Mouse (Mus musculus): Measurements from ENCODE around the gene Gm2a. TPM values are rescaled to one million over a fixed set of nuclear protein-coding genes. Genes with fewer than 3 reads are reported as not detected.
"Not testable (repeated sequence)": the region's sequence is repeated elsewhere in the genome, so short reads cannot be mapped to it uniquely, and the experiment has no call there.

The Gm2a gene
- polyA plus RNA-seq, 1 experiment from 2014 or later: 13.9 TPM

DNA sequence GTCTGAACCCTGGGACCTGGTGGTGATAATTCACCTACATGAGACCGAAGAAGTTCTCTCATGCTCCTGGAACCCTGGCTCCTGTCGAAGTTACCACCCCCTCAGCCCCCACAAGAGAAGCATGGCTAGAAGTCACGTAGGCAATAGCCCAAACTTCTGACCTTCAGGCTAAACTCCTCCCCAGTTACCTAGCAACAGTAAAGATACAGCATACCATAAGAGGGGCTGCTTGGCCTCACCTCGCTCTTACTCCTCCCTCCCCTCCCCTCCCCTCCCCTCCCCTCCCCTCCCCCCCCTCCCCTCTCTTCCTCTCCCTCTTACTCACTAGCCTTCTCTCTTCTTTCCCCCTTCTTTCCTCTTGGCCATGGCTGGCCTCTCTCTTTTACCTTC is 15.9 kb downstream of the Gm2a start:
- ATAC-seq (replicated peaks; ENCODE audit: low FRiP score): peak; percentile 15; the same call in 1 of the 2 replicates
- H3K27me3 ChIP-seq (replicated peaks; ENCODE audit: control insufficient read depth, insufficient read depth, low read length); H3K4me3 ChIP-seq (ENCODE audit: low read depth, low read length); H3K36me3 ChIP-seq (ENCODE audit: control insufficient read depth, insufficient read depth, low read length); H3K9me3 ChIP-seq (ENCODE audit: control insufficient read depth, low read length); DNase-seq (ENCODE audit: low spot score); H3K4me1 ChIP-seq (replicated peaks; ENCODE audit: control insufficient read depth, insufficient read depth, low read length): not testable (repeated sequence)
- Histone ChIP-seq H3K27ac (ENCODE audit: low read depth, low read length) (peak overlapping the region; percentile 72), H3K4me2 (peak overlapping the region; percentile 49), H3K9ac (ENCODE audit: low read depth, low read length) (0 out of 2 replicates have a peak overlapping the region, but pooled peaks have one; percentile 10)
- 14% methylated on average over 4 of the region's 4 CpGs for WGBS

DNA sequence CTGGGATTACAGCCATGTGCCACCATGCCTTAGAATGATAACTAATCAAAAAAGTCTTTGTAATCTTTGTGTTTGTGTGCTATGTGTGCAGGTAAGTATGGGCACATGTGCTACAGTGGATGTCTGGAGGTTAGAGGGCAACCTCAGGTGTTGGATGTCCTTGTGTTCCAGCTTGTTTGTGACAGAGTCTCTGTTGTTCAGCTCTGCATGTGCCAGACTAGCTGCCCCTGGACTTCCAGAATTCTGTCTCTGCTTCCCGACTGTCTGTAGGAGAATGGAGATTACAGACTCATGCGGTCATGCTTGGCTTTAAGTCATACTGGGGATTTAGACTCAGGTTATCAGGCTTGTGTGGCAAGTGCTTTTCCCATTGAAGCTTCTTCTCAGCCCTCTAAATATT is 16.4 kb downstream of the Gm2a start:
- Histone ChIP-seq H3K27me3 (replicated peaks; ENCODE audit: control insufficient read depth, insufficient read depth, low read length) (no peaks in the 10 kb centered on the region), H3K27ac (ENCODE audit: low read depth, low read length) (peak overlapping the region; percentile 8; the same call in 1 of the 2 replicates), H3K36me3 (ENCODE audit: control insufficient read depth, insufficient read depth, low read length) (no peaks in the 10 kb centered on the region), H3K4me1 (replicated peaks; ENCODE audit: control insufficient read depth, insufficient read depth, low read length) (0 out of 2 replicates have a peak, but pooled peaks cover 3% of the 10 kb centered on the region), H3K4me3 (ENCODE audit: low read depth, low read length) (no peak overlapping the region), H3K9me3 (ENCODE audit: control insufficient read depth, low read length) (peaks cover 3% of the 10 kb centered on the region; the same call in 1 of the 2 replicates), H3K4me2 (no peak overlapping the region), H3K9ac (ENCODE audit: low read depth, low read length) (no peak overlapping the region)
- WGBS: 63% methylated on average over 2 of the region's 2 CpGs
- no peak for DNase-seq (ENCODE audit: low spot score)
- ATAC-seq (replicated peaks; ENCODE audit: low FRiP score): no peak

DNA sequence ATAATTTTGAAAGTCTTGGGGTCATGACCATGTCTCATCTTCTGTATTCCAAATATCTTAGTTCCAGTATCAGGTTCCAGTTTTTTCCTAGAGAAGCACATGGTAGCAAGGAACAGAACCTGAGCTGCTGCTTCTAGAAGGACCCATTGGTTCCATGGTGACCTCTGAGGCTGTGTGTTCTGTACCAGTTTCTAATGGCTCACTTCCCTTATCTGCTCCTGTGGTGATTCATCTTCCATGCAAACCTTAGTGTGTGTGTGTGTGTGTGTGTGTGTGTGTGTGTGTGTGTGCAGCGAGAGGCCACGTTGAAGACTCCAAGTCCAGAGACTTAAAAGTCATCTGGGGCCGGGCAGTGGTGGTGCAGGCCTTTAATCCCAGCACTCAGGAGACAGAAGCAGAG is 18.1 kb downstream of the Gm2a start:
- DNase-seq (ENCODE audit: low spot score) (no peak), ATAC-seq (replicated peaks; ENCODE audit: low FRiP score) (no peak)
- Histone ChIP-seq H3K27ac (ENCODE audit: low read depth, low read length) (no peak overlapping the region), H3K9me3 (ENCODE audit: control insufficient read depth, low read length) (peaks cover 3% of the 10 kb centered on the region; the same call in 1 of the 2 replicates), H3K27me3 (replicated peaks; ENCODE audit: control insufficient read depth, insufficient read depth, low read length) (no peaks in the 10 kb centered on the region), H3K4me1 (replicated peaks; ENCODE audit: control insufficient read depth, insufficient read depth, low read length) (0 out of 2 replicates have a peak, but pooled peaks cover 3% of the 10 kb centered on the region), H3K36me3 (ENCODE audit: control insufficient read depth, insufficient read depth, low read length) (no peaks in the 10 kb centered on the region), H3K4me3 (ENCODE audit: low read depth, low read length) (no peak overlapping the region), H3K4me2 (no peak overlapping the region), H3K9ac (ENCODE audit: low read depth, low read length) (no peak overlapping the region)
- 68% methylated on average over 3 of the region's 3 CpGs for WGBS

DNA sequence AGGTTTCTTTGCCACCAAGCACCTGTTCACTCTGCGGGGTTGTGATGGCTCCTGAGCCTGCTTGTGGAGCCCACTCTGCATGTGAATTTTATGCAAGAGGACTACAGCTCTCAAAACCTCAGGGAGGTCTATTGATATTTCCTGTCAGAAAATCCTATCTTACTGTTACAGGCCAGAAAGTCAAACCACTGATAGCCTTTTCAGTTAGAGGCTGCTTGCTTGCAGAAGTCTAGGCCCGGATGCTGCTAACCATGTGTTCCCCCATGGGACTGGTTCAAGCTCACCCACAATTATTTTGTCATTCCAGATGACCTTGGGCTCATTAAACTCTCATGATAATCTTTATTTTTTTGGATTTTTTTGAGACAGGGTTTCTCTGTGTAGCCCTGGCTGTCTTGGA is 19.1 kb downstream of the Gm2a start:
- Histone ChIP-seq H3K9me3 (ENCODE audit: control insufficient read depth, low read length) (peaks cover 3% of the 10 kb centered on the region; the same call in 1 of the 2 replicates), H3K9ac (ENCODE audit: low read depth, low read length) (no peak overlapping the region), H3K27ac (ENCODE audit: low read depth, low read length) (no peak overlapping the region), H3K4me2 (no peak overlapping the region), H3K36me3 (ENCODE audit: control insufficient read depth, insufficient read depth, low read length) (no peaks in the 10 kb centered on the region), H3K27me3 (replicated peaks; ENCODE audit: control insufficient read depth, insufficient read depth, low read length) (no peaks in the 10 kb centered on the region), H3K4me3 (ENCODE audit: low read depth, low read length) (no peak overlapping the region), H3K4me1 (replicated peaks; ENCODE audit: control insufficient read depth, insufficient read depth, low read length) (0 out of 2 replicates have a peak, but pooled peaks cover 3% of the 10 kb centered on the region)
- no peak for DNase-seq (ENCODE audit: low spot score)
- ATAC-seq (replicated peaks; ENCODE audit: low FRiP score): no peak
- WGBS: 59% methylated on average over 2 of the region's 2 CpGs

DNA sequence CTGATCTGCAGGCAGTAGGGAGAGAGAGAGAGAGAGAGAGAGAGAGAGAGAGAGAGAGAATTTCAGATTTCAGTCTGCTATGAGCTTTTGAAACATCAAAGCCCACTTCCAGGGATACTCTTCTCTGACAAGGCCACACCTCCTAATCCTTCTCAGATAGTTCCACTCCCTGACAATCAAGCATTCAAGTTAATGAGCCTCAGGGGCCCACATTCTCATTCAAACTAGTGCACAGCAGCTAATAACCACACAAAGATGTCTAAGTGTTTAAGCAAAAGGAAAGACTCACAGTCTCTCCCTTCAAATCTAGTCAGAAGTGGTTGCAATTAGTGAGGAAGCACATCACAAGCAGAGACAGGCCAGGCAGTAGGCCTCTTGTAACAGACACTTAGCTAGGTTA is 22.4 kb downstream of the Gm2a start:
- no peaks in the 10 kb centered on the region for H3K27me3 ChIP-seq (replicated peaks; ENCODE audit: control insufficient read depth, insufficient read depth, low read length)
- H3K9me3 ChIP-seq (ENCODE audit: control insufficient read depth, low read length): no peaks in the 10 kb centered on the region
- no peak for DNase-seq (ENCODE audit: low spot score)
- H3K27ac ChIP-seq (ENCODE audit: low read depth, low read length): no peak overlapping the region
- H3K4me2 ChIP-seq: no peak overlapping the region
- no peak overlapping the region for H3K9ac ChIP-seq (ENCODE audit: low read depth, low read length)
- no peak overlapping the region for H3K4me3 ChIP-seq (ENCODE audit: low read depth, low read length)
- H3K4me1 ChIP-seq (replicated peaks; ENCODE audit: control insufficient read depth, insufficient read depth, low read length): no peaks in the 10 kb centered on the region
- ATAC-seq (replicated peaks; ENCODE audit: low FRiP score): no peak
- no peaks in the 10 kb centered on the region for H3K36me3 ChIP-seq (ENCODE audit: control insufficient read depth, insufficient read depth, low read length)

DNA sequence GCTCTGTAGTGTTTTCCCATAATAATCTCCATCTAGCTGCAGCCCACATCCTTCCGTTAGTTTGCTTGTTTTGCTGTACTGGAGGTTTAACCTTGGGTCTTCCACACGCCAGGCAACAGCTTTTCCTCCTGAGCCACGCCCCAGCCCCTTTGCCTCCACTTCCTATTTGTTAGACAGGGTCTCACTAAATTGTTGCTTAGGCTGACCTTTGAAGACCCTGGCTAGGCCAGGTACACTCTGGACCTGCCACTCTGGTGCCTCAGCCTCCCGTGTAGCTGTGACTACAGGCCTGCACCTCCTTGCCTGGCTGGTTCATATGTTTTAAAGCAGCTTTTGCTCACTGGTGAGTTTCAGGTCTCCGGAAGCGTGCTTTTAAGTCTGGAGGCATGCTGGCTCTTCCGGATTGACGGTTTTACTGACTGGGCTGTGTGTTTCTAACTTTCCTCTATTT is 22.9 kb downstream of the Gm2a start:
- ATAC-seq (replicated peaks; ENCODE audit: low FRiP score): no peak
- Histone ChIP-seq H3K9me3 (ENCODE audit: control insufficient read depth, low read length) (no peaks in the 10 kb centered on the region), H3K27ac (ENCODE audit: low read depth, low read length) (peak overlapping the region; percentile 50; the same call in 1 of the 2 replicates), H3K4me3 (ENCODE audit: low read depth, low read length) (no peak overlapping the region), H3K4me1 (replicated peaks; ENCODE audit: control insufficient read depth, insufficient read depth, low read length) (no peaks in the 10 kb centered on the region), H3K27me3 (replicated peaks; ENCODE audit: control insufficient read depth, insufficient read depth, low read length) (no peaks in the 10 kb centered on the region), H3K4me2 (no peak overlapping the region), H3K9ac (ENCODE audit: low read depth, low read length) (no peak overlapping the region), H3K36me3 (ENCODE audit: control insufficient read depth, insufficient read depth, low read length) (no peaks in the 10 kb centered on the region)
- 65% methylated on average over 8 of the region's 8 CpGs for WGBS
- DNase-seq (ENCODE audit: low spot score): no peak

DNA sequence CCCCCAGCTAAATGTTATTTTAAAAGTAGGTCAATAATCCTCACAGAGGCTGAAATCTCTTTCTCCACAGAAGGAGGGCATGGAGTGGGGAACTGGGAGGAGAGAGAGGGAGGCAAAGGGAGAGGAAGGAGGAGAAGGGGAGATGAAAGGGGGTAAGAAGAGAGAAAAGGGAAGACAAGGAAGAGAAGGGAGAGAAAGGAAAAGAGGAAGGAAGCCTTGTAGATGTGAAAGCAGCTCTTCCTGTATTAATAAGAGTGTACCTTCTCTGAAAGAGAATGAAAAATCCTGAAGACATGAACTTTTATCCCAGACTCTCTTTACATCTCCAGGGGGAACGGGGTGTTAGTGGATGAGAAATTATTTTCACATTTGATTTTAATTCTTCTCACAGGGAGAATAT is 23.5 kb downstream of the Gm2a start:
- Histone ChIP-seq H3K4me2 (no peak overlapping the region), H3K4me3 (ENCODE audit: low read depth, low read length) (no peak overlapping the region), H3K9me3 (ENCODE audit: control insufficient read depth, low read length) (no peaks in the 10 kb centered on the region), H3K4me1 (replicated peaks; ENCODE audit: control insufficient read depth, insufficient read depth, low read length) (0 out of 2 replicates have a peak, but pooled peaks cover 3% of the 10 kb centered on the region), H3K27me3 (replicated peaks; ENCODE audit: control insufficient read depth, insufficient read depth, low read length) (no peaks in the 10 kb centered on the region), H3K36me3 (ENCODE audit: control insufficient read depth, insufficient read depth, low read length) (no peaks in the 10 kb centered on the region), H3K9ac (ENCODE audit: low read depth, low read length) (no peak overlapping the region), H3K27ac (ENCODE audit: low read depth, low read length) (no peak overlapping the region)
- no peak for DNase-seq (ENCODE audit: low spot score)
- ATAC-seq (replicated peaks; ENCODE audit: low FRiP score): no peak
- 84% methylated on average over 1 of the region's 1 CpGs for WGBS

DNA sequence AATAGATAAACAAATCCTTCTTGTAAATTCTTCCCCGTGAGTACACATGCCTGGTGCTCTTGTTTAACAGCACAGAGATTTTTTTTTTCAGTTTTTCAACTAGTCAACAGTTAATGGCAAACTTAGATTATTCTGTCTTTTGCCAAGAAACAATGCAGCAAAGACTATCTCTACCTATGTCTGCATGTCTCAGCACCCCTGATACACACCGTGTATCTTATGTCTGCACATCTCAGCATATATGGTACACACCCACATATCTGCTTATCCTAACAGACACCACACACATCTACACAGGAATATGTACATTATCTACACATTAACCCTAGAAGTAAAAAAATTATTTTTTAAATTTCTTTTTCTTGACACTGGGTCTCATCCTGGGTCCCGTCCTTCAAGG is 28.7 kb downstream of the Gm2a start:
- 57% methylated on average over 3 of the region's 3 CpGs for WGBS
- H3K9me3 ChIP-seq (ENCODE audit: control insufficient read depth, low read length): no peaks in the 10 kb centered on the region
- no peak overlapping the region for H3K27ac ChIP-seq (ENCODE audit: low read depth, low read length)
- DNase-seq (ENCODE audit: low spot score): no peak
- ATAC-seq (replicated peaks; ENCODE audit: low FRiP score): peak; percentile 65
- H3K9ac ChIP-seq (ENCODE audit: low read depth, low read length): no peak overlapping the region
- no peak overlapping the region for H3K4me2 ChIP-seq
- no peak overlapping the region for H3K4me3 ChIP-seq (ENCODE audit: low read depth, low read length)
- peaks cover 5% of the 10 kb centered on the region for H3K4me1 ChIP-seq (replicated peaks; ENCODE audit: control insufficient read depth, insufficient read depth, low read length)
- no peaks in the 10 kb centered on the region for H3K36me3 ChIP-seq (ENCODE audit: control insufficient read depth, insufficient read depth, low read length)
- no peaks in the 10 kb centered on the region for H3K27me3 ChIP-seq (replicated peaks; ENCODE audit: control insufficient read depth, insufficient read depth, low read length)

DNA sequence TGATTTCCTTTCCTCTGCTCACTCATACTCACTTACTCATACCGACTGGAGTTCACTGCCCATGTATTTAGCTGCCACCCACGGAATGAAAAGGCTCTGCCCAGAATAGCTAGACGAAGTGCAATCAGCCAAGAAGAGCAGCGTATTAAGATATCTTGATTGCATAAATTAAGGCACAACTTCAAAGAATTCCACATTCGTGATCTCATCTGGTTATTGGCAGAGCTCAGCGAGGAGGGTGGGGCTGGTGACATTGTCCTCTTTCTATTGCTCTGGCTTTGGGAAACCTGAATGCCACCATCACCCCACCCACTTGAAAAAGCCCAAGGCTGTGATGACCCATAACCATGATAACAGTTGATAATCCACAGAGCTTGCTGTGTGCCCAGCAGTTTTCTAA is 30.0 kb downstream of the Gm2a start:
- Histone ChIP-seq H3K9ac (ENCODE audit: low read depth, low read length) (no peak overlapping the region), H3K36me3 (ENCODE audit: control insufficient read depth, insufficient read depth, low read length) (no peaks in the 10 kb centered on the region), H3K4me2 (no peak overlapping the region), H3K4me1 (replicated peaks; ENCODE audit: control insufficient read depth, insufficient read depth, low read length) (peaks cover 5% of the 10 kb centered on the region), H3K27me3 (replicated peaks; ENCODE audit: control insufficient read depth, insufficient read depth, low read length) (no peaks in the 10 kb centered on the region), H3K4me3 (ENCODE audit: low read depth, low read length) (no peak overlapping the region), H3K9me3 (ENCODE audit: control insufficient read depth, low read length) (no peaks in the 10 kb centered on the region), H3K27ac (ENCODE audit: low read depth, low read length) (no peak overlapping the region)
- no peak for DNase-seq (ENCODE audit: low spot score)
- 74% methylated on average over 6 of the region's 6 CpGs for WGBS
- ATAC-seq (replicated peaks; ENCODE audit: low FRiP score): no peak

Data from liver, embryonic 11.5 days (tissue).